Mouse (Mus musculus): Measurements from ENCODE around the gene Pqlc2. TPM values are rescaled to one million over a fixed set of nuclear protein-coding genes. Genes with fewer than 3 reads are reported as not detected.

Gene Pqlc2
- polyA plus RNA-seq, 1 experiment from 2014 or later: 16.7 TPM

Small RNAs within 50 kb of the gene (microRNA-seq; reads per million reads assigned to microRNA genes)
- 1.2 reads per million for gene Gm24245
- gene Gm25732: 0.82 reads per million

Other genes starting within 250 kb of the Pqlc2 start
- 0.15 TPM in 1 of 2 replicates, not detected in the other for gene Htr6, start 235.1 kb downstream of the Pqlc2 start, polyA plus RNA-seq (2015; fragmentation: Nextera tagmentation; extraction: Ambion mirVana)
- gene Nbl1, start 217.7 kb downstream of the Pqlc2 start, polyA plus RNA-seq (2015; fragmentation: Nextera tagmentation; extraction: Ambion mirVana): 148 and 155 TPM in 2 replicates
- gene Minos1, start 179.6 kb downstream of the Pqlc2 start, polyA plus RNA-seq (2015; fragmentation: Nextera tagmentation; extraction: Ambion mirVana): 428 and 467 TPM in 2 replicates
- 399 and 425 TPM in 2 replicates for gene Capzb, start 117.8 kb downstream of the Pqlc2 start, polyA plus RNA-seq (2015; fragmentation: Nextera tagmentation; extraction: Ambion mirVana)
- gene Akr7a5, start within 50 bp of the Pqlc2 start, polyA plus RNA-seq (2015; fragmentation: Nextera tagmentation; extraction: Ambion mirVana): 82.9 and 85.8 TPM in 2 replicates
- gene Mrto4, start 41.9 kb upstream of the Pqlc2 start, polyA plus RNA-seq (2015; fragmentation: Nextera tagmentation; extraction: Ambion mirVana): 93.3 and 98.9 TPM in 2 replicates
- gene Emc1, start 41.9 kb upstream of the Pqlc2 start, polyA plus RNA-seq (2015; fragmentation: Nextera tagmentation; extraction: Ambion mirVana): 24.5 and 24.9 TPM in 2 replicates
- gene Ubr4, start 41.9 kb upstream of the Pqlc2 start, polyA plus RNA-seq (2015; fragmentation: Nextera tagmentation; extraction: Ambion mirVana): 64.7 and 67.5 TPM in 2 replicates
- 2.7 and 3.6 TPM in 2 replicates for gene Iffo2, start 219.8 kb upstream of the Pqlc2 start, polyA plus RNA-seq (2015; fragmentation: Nextera tagmentation; extraction: Ambion mirVana)